Mouse (Mus musculus) T-helper 1 cell (primary cell): ENCODE measurements around the gene Taok1.

Source experiments
- in situ Hi-C: fragments of 300-600 bp; cut with MboI, MseI; formaldehyde crosslinking; loops from one replicate; pipeline ENCODE4 v1.15.1; 2025; ENCODE audit warnings: high pct_unique_total_duplicates

Taok1 gene

DNA sequence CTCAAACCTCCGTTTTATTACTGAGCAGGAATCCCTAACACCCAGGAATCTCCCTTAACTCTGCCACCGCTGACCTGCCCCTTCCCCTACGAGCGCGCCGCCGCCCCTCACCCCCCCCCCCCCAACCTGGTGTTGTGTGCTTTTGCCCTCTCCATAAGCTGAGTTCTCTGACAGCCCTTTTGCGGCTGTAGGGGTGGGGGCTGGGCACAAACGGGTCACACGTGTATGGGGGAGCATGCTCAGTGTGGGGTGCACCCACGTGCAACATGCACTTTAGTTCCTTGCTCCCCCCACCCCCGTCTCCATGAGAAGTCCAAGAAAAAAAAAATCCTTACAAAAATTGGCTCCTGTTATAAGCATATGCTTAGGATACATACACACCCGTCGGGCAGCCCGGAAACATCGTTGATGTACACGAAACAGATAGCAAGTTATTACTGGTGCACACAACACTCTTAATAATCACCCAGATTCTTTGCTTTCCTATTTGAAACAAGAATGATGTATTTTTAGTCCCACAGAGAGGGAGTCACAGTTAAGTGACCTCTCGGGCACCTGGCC lies 115.2 kb downstream of the Taok1 start:
- in situ Hi-C loops = no loop called here

DNA sequence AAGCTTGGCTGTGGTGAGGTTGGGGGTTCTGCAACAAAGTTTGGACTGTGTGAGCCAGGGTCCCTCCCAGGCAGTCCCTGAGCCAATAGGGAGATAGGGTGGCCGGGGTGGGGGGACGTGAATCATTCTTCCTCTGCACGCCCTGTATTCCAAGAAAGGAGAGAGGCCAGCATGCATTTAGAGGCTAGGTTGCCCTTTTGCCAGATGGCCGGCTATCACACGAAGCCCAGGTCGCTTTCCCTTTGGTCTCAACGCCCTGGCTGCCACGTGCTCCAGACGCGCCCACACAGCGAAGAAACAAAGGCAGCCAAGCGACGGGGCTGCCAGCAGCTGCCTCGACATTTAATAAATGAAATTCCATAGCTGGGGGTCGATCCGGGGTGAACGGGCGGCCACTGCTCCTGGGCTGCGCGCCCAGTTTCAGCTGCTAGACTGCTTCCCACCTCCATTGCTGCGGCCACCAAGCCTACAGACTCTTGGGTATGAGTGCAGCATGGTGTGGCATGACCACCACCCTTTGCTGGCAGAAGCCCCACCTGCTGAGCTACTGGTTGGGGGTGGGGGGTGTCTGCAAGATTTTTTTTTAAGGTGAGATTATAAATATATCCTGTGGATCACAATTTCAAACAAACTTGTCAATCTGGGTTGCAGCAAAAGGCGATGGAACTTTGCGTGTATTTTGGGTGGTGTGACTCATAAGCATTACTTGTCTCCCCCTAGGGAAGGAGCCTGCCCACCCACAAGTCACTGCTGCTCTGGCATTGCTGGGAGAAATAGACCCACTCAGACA lies 115.9 kb downstream of the Taok1 start:
- in situ Hi-C loops = no loop called here

DNA sequence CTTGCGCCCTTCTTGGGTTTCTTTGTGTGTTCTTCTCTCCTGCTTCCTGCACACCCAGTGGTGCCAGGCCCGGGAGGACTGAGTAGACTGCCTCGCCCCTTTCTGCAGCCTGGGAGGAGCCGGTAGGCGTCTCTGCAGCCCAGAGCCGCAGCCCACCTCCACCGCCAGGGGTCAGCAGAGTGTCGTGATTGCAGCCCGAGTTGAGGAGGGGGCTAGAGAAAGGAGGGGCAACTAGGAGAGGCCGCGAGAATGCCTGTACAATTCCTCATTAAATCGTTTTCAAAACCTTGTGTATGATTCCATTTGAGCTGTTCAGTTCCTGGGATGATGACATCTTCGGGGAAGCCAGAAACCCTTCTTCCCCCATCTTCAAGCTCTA lies 116.5 kb downstream of the Taok1 start:
- in situ Hi-C loops = no loop called here

DNA sequence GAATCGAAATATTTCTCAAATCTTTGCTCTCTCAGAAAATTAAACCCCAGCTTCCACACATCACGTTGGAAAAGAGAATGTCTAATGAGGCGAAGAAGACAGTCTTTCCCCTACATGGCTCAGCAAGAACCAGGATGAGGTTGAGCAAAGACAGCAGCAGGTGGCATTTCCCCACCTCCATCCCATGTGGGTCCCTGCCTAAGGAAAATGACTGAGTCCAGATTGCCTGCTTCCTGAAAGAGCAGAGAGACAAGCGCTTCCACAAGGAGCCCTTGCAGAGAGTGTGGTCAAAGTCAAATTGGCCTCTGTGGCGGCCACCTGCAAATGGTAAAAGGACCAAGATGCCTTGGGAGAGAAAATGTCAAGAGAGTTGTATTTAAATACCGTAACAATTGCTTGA lies 117.2 kb downstream of the Taok1 start:
- in situ Hi-C loops = no loop called here

DNA sequence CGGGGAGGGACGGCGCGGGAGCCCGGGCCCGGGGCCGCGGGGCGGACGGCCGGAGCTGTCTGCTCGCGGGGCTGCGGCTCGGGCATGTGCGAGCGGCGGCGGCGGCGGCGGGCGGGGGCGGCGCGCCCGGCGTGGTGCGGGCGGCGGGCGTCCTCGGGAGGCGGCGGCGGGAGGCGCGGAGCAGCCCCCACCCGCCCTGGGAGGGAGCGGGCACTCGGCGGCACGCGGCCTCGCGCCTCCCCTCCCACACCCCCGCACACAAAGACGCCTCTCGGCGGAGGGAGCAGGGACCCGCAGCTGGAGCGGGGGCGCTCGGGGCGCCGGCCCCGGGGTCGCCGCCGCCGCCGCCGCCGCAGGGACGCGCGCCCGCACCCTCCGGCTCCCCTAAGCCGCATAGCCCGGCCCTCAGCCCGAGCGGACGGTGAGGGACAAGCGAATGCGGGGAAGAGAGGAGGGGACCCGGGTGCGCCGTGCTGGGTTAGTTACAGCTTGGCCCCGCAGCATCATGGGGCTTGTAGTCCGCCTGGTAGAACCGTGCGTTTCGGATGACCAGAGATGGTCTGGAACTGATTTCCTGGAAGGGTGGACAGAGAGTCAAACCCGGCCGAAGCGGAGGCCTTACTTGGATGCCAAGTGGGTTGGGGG lies 117.9 kb downstream of the Taok1 start, which contains the start of gene Ankrd13b:
Ankrd13b (minus strand) TSS at position 88 of the 645 bp plus-strand sequence.
- in situ Hi-C loops = no loop called here

DNA sequence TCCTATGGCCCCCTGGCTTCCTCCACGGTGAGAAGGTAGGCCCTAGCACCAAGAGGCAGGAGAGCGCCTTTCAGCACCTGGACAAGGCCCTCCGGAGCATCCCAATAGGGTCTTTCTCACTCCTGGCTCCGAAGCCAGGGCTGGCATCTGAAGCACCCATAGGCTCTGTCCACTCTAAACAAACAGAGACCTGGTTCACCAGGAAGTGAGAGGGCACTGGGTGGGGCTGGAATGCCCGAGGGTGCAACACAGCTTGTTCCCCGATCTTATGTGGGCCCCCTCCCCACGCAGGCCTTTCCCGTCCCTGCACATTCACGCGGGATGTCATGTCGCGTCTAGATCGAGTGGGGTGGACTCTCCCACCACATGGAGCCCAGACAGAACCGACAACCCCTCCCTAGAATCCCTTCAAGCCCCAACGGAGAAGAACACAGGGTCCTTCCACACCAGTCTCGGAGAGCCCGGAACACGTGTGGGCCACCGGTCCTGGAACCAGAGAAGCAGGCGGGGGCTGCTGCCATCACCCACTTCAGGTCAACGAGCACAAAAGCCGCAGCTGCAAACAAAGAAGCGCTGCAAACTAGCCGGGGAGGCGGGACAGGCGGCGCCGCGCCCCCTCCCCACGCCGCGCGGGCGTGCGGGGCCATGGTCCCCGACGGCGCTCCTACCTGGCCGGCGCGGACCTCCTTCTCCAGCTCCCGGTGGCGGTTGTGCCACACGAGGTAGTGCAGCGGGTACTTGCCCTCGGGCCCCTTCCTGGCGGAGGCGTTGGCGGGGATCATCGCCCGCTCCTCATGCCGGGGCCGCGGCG lies 118.6 kb downstream of the Taok1 start:
- in situ Hi-C loops = no loop called here

DNA sequence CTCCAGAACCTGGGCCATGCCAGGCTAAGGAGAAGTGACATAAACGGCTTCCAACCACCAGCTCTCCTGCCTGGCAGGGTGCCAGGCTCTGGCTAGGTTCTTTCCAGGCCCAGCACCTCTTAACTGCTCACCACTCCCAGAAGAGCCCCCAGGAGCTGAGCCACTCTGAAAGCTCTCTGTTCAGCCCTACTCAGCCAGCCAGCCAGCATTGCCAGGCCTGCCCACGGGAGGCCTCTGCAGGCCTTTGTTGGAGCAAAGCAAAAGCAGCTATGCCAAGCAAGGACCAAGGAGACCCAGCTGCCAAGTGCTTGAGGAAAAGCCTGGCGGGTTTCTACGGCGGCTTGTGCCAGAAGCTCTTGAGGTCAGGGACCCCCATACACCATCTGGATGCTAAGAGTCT lies 120.8 kb downstream of the Taok1 start:
- in situ Hi-C loops = no loop called here

DNA sequence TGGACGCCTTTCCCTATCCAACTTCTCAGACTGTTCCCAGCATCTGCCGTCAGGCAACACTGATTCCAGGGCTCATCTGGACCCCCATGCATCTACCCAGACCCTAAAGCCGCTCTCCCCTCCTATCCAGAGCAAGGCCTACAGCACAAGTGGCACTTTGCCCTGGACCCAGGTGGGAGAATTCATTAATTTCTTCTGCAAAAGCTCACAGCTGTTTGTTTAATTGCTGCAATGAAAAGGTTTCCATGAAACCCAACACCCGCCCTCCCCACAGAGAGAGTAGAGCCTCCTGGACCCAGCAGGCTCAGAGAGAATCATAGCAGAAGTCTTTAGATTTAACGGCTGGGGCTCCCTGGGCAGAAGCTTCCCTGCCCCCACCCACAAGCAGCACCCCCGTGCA lies 122.4 kb downstream of the Taok1 start:
- in situ Hi-C loops = no loop called here

DNA sequence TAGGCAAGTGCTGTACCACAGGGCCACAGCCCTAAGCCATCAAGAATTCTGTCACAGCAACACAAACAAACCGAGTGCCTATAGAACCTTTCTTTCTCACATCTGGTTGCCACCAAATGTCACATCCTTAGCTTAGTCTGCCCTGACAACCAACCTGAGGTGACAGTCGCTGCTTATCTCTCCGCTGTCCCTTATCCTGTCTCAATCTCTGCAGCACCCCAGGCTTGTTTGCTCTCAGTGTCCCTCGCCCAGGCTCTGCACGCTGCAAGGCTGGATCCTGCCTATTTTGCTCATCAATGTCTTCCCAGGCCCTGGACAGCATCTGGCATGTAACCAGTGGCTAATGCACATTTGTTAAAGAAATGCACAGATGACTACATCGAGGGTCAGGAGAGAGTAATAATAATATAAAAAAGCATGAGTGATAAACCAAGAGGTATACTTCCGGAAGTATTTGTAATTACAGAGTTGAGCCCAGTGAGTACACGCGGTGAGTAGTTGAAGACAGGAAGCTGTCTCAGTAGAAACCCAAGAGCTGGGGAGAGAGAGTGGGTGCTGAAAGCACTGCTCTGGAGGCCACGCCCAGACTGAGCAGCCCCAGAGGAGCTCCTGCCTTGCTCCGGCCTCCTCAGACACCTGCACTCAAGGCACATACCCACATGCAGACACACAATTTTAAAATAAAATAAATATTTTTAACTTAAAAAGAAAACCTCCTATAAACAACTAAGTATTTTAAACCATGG lies 123.9 kb downstream of the Taok1 start:
- in situ Hi-C loops = no loop called here

DNA sequence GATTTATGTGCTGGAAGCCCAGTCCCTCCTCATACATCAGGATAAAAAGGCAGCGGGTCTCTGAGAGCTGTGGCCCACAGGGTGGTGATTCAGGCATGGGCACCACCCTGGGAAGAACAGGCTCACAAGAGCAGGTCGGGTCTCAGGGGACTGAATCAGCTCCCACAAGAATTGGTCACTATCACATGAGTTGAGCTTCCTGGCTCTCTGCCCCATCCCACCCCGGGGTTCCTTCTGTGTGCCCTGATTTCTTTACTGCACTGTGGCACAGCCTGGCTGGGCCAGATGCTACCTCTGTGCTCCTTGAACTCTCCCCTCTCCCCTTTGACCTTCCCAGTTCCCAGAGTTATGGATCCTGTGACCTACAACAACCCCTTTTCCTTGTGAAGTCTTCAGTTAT lies 124.6 kb downstream of the Taok1 start:
- in situ Hi-C loops = no loop called here
